Mouse (Mus musculus): ENCODE results near the gene Cd244a. TPM values are rescaled to one million over a fixed set of nuclear protein-coding genes. Genes with fewer than 3 reads are reported as not detected.

The Cd244a gene
- polyA plus RNA-seq, 1 experiment from 2014 or later = not detected

GRCm38 (mm10) chr1:171556366-171556765, 2.6 kb upstream of the Cd244a start:
- Histone ChIP-seq H3K4me3 (no peak overlapping the region), H3K9me3 (replicated peaks) (no peaks in the 10 kb centered on the region), H3K4me1 (0 out of 2 replicates have a peak, but pooled peaks cover under 1% of the 10 kb centered on the region), H3K27me3 (ENCODE audit: low read depth, poor library complexity, severe bottlenecking) (no peaks in the 10 kb centered on the region), H3K36me3 (no peaks in the 10 kb centered on the region), H3K27ac (no peak overlapping the region)
- 88% methylated on average over 2 of the region's 2 CpGs for WGBS
- no peak for DNase-seq (ENCODE audit: low spot score)

- Histone ChIP-seq H3K27ac (no peak overlapping the region), H3K27me3 (ENCODE audit: low read depth, poor library complexity, severe bottlenecking) (no peaks in the 10 kb centered on the region), H3K36me3 (no peaks in the 10 kb centered on the region), H3K9me3 (replicated peaks) (no peaks in the 10 kb centered on the region), H3K4me1 (0 out of 2 replicates have a peak, but pooled peaks cover 4% of the 10 kb centered on the region), H3K4me3 (no peak overlapping the region)
- 72% methylated on average over 6 of the region's 6 CpGs for WGBS
- no peak for DNase-seq (ENCODE audit: low spot score)
These were observed 586 bp upstream of the Cd244a start for GRCm38 (mm10) chr1:171558407-171558806.

GRCm38 (mm10) chr1:171560262-171560661, 1.3 kb downstream of the Cd244a start:
- DNase-seq (ENCODE audit: low spot score) = no peak
- no peak overlapping the region for H3K4me3 ChIP-seq
- no peak overlapping the region for H3K27ac ChIP-seq
- H3K4me1 ChIP-seq = 0 out of 2 replicates have a peak, but pooled peaks cover 4% of the 10 kb centered on the region
- H3K27me3 ChIP-seq (ENCODE audit: low read depth, poor library complexity, severe bottlenecking) = no peaks in the 10 kb centered on the region
- no peaks in the 10 kb centered on the region for H3K36me3 ChIP-seq
- H3K9me3 ChIP-seq (replicated peaks) = no peaks in the 10 kb centered on the region
- 81% methylated on average over 2 of the region's 2 CpGs for WGBS

GRCm38 (mm10) chr1:171561200-171561599, 2.2 kb downstream of the Cd244a start:
- no peak for DNase-seq (ENCODE audit: low spot score)
- H3K36me3 ChIP-seq = no peaks in the 10 kb centered on the region
- H3K9me3 ChIP-seq (replicated peaks) = no peaks in the 10 kb centered on the region
- no peak overlapping the region for H3K4me3 ChIP-seq
- H3K4me1 ChIP-seq = 0 out of 2 replicates have a peak, but pooled peaks cover 4% of the 10 kb centered on the region
- H3K27me3 ChIP-seq (ENCODE audit: low read depth, poor library complexity, severe bottlenecking) = no peaks in the 10 kb centered on the region
- 95% methylated on average over 1 of the region's 1 CpGs for WGBS
- no peak overlapping the region for H3K27ac ChIP-seq

- WGBS = 82% methylated on average over 8 of the region's 11 CpGs
- Histone ChIP-seq H3K9me3 (replicated peaks) (no peaks in the 10 kb centered on the region), H3K4me1 (0 out of 2 replicates have a peak, but pooled peaks cover 4% of the 10 kb centered on the region), H3K27ac (no peak overlapping the region), H3K4me3 (no peak overlapping the region), H3K36me3 (no peaks in the 10 kb centered on the region), H3K27me3 (ENCODE audit: low read depth, poor library complexity, severe bottlenecking) (no peaks in the 10 kb centered on the region)
- DNase-seq (ENCODE audit: low spot score) = no peak
These were observed 2.7 kb downstream of the Cd244a start for GRCm38 (mm10) chr1:171561639-171562225.

GRCm38 (mm10) chr1:171563042-171563441, 4.0 kb downstream of the Cd244a start:
- Histone ChIP-seq H3K27me3 (ENCODE audit: low read depth, poor library complexity, severe bottlenecking) (no peaks in the 10 kb centered on the region), H3K27ac (no peak overlapping the region), H3K9me3 (replicated peaks) (no peaks in the 10 kb centered on the region), H3K36me3 (no peaks in the 10 kb centered on the region), H3K4me3 (no peak overlapping the region), H3K4me1 (0 out of 2 replicates have a peak, but pooled peaks cover 4% of the 10 kb centered on the region)
- DNase-seq (ENCODE audit: low spot score) = no peak
- WGBS = 77% methylated on average over 2 of the region's 2 CpGs

GRCm38 (mm10) chr1:171564247-171564646, 5.3 kb downstream of the Cd244a start:
- H3K27ac ChIP-seq = no peak overlapping the region
- DNase-seq (ENCODE audit: low spot score) = peak; percentile 51
- no peak overlapping the region for H3K4me3 ChIP-seq
- no peaks in the 10 kb centered on the region for H3K27me3 ChIP-seq (ENCODE audit: low read depth, poor library complexity, severe bottlenecking)
- H3K9me3 ChIP-seq (replicated peaks) = no peaks in the 10 kb centered on the region
- no peaks in the 10 kb centered on the region for H3K36me3 ChIP-seq
- WGBS = 52% methylated on average over 3 of the region's 3 CpGs
- 0 out of 2 replicates have a peak, but pooled peaks cover 4% of the 10 kb centered on the region for H3K4me1 ChIP-seq

GRCm38 (mm10) chr1:171565888-171566287, 6.9 kb downstream of the Cd244a start:
- no peak for DNase-seq (ENCODE audit: low spot score)
- 80% methylated on average over 4 of the region's 4 CpGs for WGBS
- H3K9me3 ChIP-seq (replicated peaks) = no peaks in the 10 kb centered on the region
- no peaks in the 10 kb centered on the region for H3K27me3 ChIP-seq (ENCODE audit: low read depth, poor library complexity, severe bottlenecking)
- H3K4me1 ChIP-seq = 0 out of 2 replicates have a peak, but pooled peaks cover 4% of the 10 kb centered on the region
- no peak overlapping the region for H3K27ac ChIP-seq
- no peaks in the 10 kb centered on the region for H3K36me3 ChIP-seq
- H3K4me3 ChIP-seq = no peak overlapping the region

- WGBS = 30% methylated on average over 8 of the region's 8 CpGs
- H3K27me3 ChIP-seq (ENCODE audit: low read depth, poor library complexity, severe bottlenecking) = no peaks in the 10 kb centered on the region
- peak; percentile 56 for DNase-seq (ENCODE audit: low spot score)
These were observed 7.8 kb downstream of the Cd244a start for GRCm38 (mm10) chr1:171566777-171567176.

GRCm38 (mm10) chr1:171568436-171568835, 9.4 kb downstream of the Cd244a start:
- 64% methylated on average over 2 of the region's 2 CpGs for WGBS
- Histone ChIP-seq H3K36me3 (no peaks in the 10 kb centered on the region), H3K27ac (no peak overlapping the region), H3K4me3 (no peak overlapping the region), H3K4me1 (no peaks in the 10 kb centered on the region), H3K9me3 (replicated peaks) (no peaks in the 10 kb centered on the region), H3K27me3 (ENCODE audit: low read depth, poor library complexity, severe bottlenecking) (no peaks in the 10 kb centered on the region)
- DNase-seq (ENCODE audit: low spot score) = no peak

More at GRCm38 (mm10) chr1:171566777-171567176, 7.8 kb downstream of the Cd244a start:
- no peaks in the 10 kb centered on the region for H3K9me3 ChIP-seq (replicated peaks)
- H3K4me1 ChIP-seq = no peaks in the 10 kb centered on the region
- H3K27ac ChIP-seq = no peak overlapping the region
- H3K36me3 ChIP-seq = no peaks in the 10 kb centered on the region
- H3K4me3 ChIP-seq = no peak overlapping the region

- no peaks in the 10 kb centered on the region for H3K4me1 ChIP-seq
- 91% methylated on average over 7 of the region's 7 CpGs for WGBS
- no peak for DNase-seq (ENCODE audit: low spot score)
These were observed 18.2 kb downstream of the Cd244a start for GRCm38 (mm10) chr1:171577168-171577567.

GRCm38 (mm10) chr1:171584584-171584983, 25.6 kb downstream of the Cd244a start:
- Histone ChIP-seq H3K4me1 (no peaks in the 10 kb centered on the region), H3K27ac (no peak overlapping the region), H3K36me3 (no peaks in the 10 kb centered on the region), H3K4me3 (no peak overlapping the region), H3K27me3 (ENCODE audit: low read depth, poor library complexity, severe bottlenecking) (no peaks in the 10 kb centered on the region), H3K9me3 (replicated peaks) (no peaks in the 10 kb centered on the region)
- DNase-seq (ENCODE audit: low spot score) = no peak
- WGBS = 93% methylated on average over 2 of the region's 2 CpGs

More at GRCm38 (mm10) chr1:171577168-171577567, 18.2 kb downstream of the Cd244a start:
- Histone ChIP-seq H3K27ac (no peak overlapping the region), H3K4me3 (no peak overlapping the region), H3K27me3 (ENCODE audit: low read depth, poor library complexity, severe bottlenecking) (no peaks in the 10 kb centered on the region), H3K36me3 (no peaks in the 10 kb centered on the region), H3K9me3 (replicated peaks) (no peaks in the 10 kb centered on the region)

GRCm38 (mm10) chr1:171604686-171605085, 45.7 kb downstream of the Cd244a start:
- no peak overlapping the region for H3K4me3 ChIP-seq
- H3K9me3 ChIP-seq (replicated peaks) = no peaks in the 10 kb centered on the region
- no peaks in the 10 kb centered on the region for H3K27me3 ChIP-seq (ENCODE audit: low read depth, poor library complexity, severe bottlenecking)
- H3K4me1 ChIP-seq = peaks cover 2% of the 10 kb centered on the region
- WGBS = 88% methylated on average over 3 of the region's 3 CpGs
- no peak for DNase-seq (ENCODE audit: low spot score)
- no peak overlapping the region for H3K27ac ChIP-seq
- no peaks in the 10 kb centered on the region for H3K36me3 ChIP-seq

Measured in limb, embryonic 10.5 days (tissue).